Mouse (Mus musculus): ENCODE data around the gene Hsdl1. TPM values are rescaled to one million over a fixed set of nuclear protein-coding genes. Genes with fewer than 3 reads are reported as not detected.

Gene Hsdl1
- total and polyA plus RNA-seq, 2 experiments = 6.1 to 7.8 TPM

- DNase-seq (ENCODE audit: extremely low read depth, low read depth, low spot score) = no peak
- 80% methylated on average over 6 of the region's 6 CpGs for WGBS
- H3K27me3 ChIP-seq (ENCODE audit: control insufficient read depth, insufficient read depth, low read length) = no peaks in the 10 kb centered on the region
- no peak overlapping the region for H3K9ac ChIP-seq (ENCODE audit: low read depth, low read length)
- H3K4me3 ChIP-seq (ENCODE audit: insufficient read depth, low read depth, low read length) = no peak overlapping the region
- H3K27ac ChIP-seq (replicated peaks; ENCODE audit: insufficient read depth, low read depth, low read length) = no peak overlapping the region
- TF ChIP-seq CTCF (IDR thresholded peaks at IDR 0.05; ENCODE audit: low read depth, low read length) (no peak), POLR2A (IDR thresholded peaks at IDR 0.05; ENCODE audit: extremely low read depth, insufficient read depth, low read length) (no peak)
- H3K4me1 ChIP-seq (ENCODE audit: control insufficient read depth, insufficient read depth, low read length) = peaks cover 6% of the 10 kb centered on the region
- H3K36me3 ChIP-seq (ENCODE audit: control insufficient read depth, insufficient read depth, low read length) = no peaks in the 10 kb centered on the region
- H3K79me2 ChIP-seq (ENCODE audit: control insufficient read depth, insufficient read depth, low read length) = no peaks in the 10 kb centered on the region
These were observed 45.3 kb upstream of the Hsdl1 start for GRCm38 (mm10) chr8:119620116-119620840.

DNA sequence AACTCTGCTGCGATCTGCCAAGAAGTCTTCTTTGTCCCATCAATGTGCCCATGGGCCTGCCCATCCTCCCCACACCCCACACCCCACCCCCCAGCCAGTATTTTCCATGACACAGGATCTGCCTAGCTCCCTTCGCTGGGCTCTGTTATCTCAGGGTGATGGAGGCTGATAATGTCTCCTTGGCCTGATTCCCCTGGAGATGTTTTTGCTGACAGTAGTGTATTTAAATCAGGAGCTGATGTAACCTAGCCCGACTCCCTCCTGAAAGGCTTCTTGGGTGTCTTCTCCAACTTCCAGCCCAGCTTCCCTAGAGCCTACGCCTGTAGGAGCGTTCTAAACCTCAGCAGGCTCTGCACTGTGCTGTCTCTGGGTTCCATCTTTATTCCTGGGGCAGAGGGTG lies 43.9 kb upstream of the Hsdl1 start:
- no peaks in the 10 kb centered on the region for H3K36me3 ChIP-seq (ENCODE audit: control insufficient read depth, insufficient read depth, low read length)
- peaks cover 6% of the 10 kb centered on the region for H3K4me1 ChIP-seq (ENCODE audit: control insufficient read depth, insufficient read depth, low read length)
- no peaks in the 10 kb centered on the region for H3K27me3 ChIP-seq (ENCODE audit: control insufficient read depth, insufficient read depth, low read length)
- H3K27ac ChIP-seq (replicated peaks; ENCODE audit: insufficient read depth, low read depth, low read length) = no peak overlapping the region
- DNase-seq (ENCODE audit: extremely low read depth, low read depth, low spot score) = no peak
- no peak for TF ChIP-seq POLR2A (IDR thresholded peaks at IDR 0.05; ENCODE audit: extremely low read depth, insufficient read depth, low read length)
- no peak for TF ChIP-seq CTCF (IDR thresholded peaks at IDR 0.05; ENCODE audit: low read depth, low read length)
- WGBS = 55% methylated on average over 5 of the region's 5 CpGs
- no peaks in the 10 kb centered on the region for H3K79me2 ChIP-seq (ENCODE audit: control insufficient read depth, insufficient read depth, low read length)
- H3K9ac ChIP-seq (ENCODE audit: low read depth, low read length) = no peak overlapping the region
- no peak overlapping the region for H3K4me3 ChIP-seq (ENCODE audit: insufficient read depth, low read depth, low read length)

GRCm38 (mm10) chr8:119617586-119617985 lies 42.6 kb upstream of the Hsdl1 start:
- Histone ChIP-seq H3K4me1 (ENCODE audit: control insufficient read depth, insufficient read depth, low read length) (peaks cover 6% of the 10 kb centered on the region), H3K9ac (ENCODE audit: low read depth, low read length) (peak overlapping the region; percentile 42; the same call in 1 of the 2 replicates), H3K36me3 (ENCODE audit: control insufficient read depth, insufficient read depth, low read length) (no peaks in the 10 kb centered on the region), H3K27me3 (ENCODE audit: control insufficient read depth, insufficient read depth, low read length) (no peaks in the 10 kb centered on the region), H3K4me3 (ENCODE audit: insufficient read depth, low read depth, low read length) (peak overlapping the region; percentile 28; the same call in 1 of the 2 replicates), H3K79me2 (ENCODE audit: control insufficient read depth, insufficient read depth, low read length) (no peaks in the 10 kb centered on the region), H3K27ac (replicated peaks; ENCODE audit: insufficient read depth, low read depth, low read length) (peak overlapping the region; percentile 60)
- 27% methylated on average over 5 of the region's 5 CpGs for WGBS
- TF ChIP-seq POLR2A (IDR thresholded peaks at IDR 0.05; ENCODE audit: extremely low read depth, insufficient read depth, low read length) = no peak
- TF ChIP-seq CTCF (IDR thresholded peaks at IDR 0.05; ENCODE audit: low read depth, low read length) = no peak
- DNase-seq (ENCODE audit: extremely low read depth, low read depth, low spot score) = peak; percentile 97

DNA sequence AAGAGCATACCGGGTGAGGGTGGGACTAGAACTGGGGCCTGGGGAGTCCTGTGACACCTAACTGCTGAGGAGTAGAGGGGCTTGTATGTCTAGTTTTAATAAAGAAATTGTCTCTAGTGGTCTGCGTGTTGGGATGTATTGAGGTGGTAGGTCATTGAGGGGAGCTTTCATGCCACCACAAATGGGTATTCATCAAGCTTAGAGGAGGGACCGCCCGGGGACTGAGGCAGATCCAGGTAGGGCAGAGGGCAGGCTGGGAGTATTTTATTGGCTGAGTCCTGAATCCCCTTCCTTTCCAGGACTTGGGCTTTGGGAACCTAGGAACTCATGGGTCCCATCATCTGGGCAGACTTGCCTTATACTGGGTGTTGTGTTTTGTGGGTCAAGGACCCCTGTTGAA lies 41.8 kb upstream of the Hsdl1 start:
- 87% methylated on average over 4 of the region's 4 CpGs for WGBS
- TF ChIP-seq CTCF (IDR thresholded peaks at IDR 0.05; ENCODE audit: low read depth, low read length) (no peak), POLR2A (IDR thresholded peaks at IDR 0.05; ENCODE audit: extremely low read depth, insufficient read depth, low read length) (no peak)
- Histone ChIP-seq H3K27ac (replicated peaks; ENCODE audit: insufficient read depth, low read depth, low read length) (no peak overlapping the region), H3K36me3 (ENCODE audit: control insufficient read depth, insufficient read depth, low read length) (no peaks in the 10 kb centered on the region), H3K79me2 (ENCODE audit: control insufficient read depth, insufficient read depth, low read length) (no peaks in the 10 kb centered on the region), H3K4me1 (ENCODE audit: control insufficient read depth, insufficient read depth, low read length) (peaks cover 6% of the 10 kb centered on the region), H3K9ac (ENCODE audit: low read depth, low read length) (no peak overlapping the region), H3K27me3 (ENCODE audit: control insufficient read depth, insufficient read depth, low read length) (no peaks in the 10 kb centered on the region), H3K4me3 (ENCODE audit: insufficient read depth, low read depth, low read length) (no peak overlapping the region)
- DNase-seq (ENCODE audit: extremely low read depth, low read depth, low spot score) = peak; percentile 14

DNA sequence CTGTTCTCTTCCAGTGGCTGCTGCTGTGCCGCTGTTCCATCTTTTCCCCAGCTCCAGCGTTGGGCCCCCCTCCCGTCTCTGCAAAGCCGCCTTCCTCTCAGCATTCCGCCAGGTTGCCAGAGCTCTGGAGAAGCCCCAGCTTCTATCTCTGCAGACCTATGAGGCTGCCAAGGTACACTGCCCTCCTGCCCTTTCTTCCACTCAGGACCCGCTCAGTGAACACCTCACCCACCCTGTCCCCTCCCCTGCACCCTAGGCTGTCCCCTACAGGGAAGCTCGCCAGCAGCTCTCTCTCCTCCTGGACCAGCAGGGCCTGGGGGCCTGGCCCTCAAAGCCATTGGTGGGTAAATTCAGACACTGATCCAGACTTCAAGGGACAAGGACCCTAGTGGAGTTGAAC lies 41.4 kb upstream of the Hsdl1 start:
- H3K36me3 ChIP-seq (ENCODE audit: control insufficient read depth, insufficient read depth, low read length) = no peaks in the 10 kb centered on the region
- H3K4me1 ChIP-seq (ENCODE audit: control insufficient read depth, insufficient read depth, low read length) = peaks cover 6% of the 10 kb centered on the region
- WGBS = 77% methylated on average over 7 of the region's 7 CpGs
- H3K4me3 ChIP-seq (ENCODE audit: insufficient read depth, low read depth, low read length) = no peak overlapping the region
- TF ChIP-seq CTCF (IDR thresholded peaks at IDR 0.05; ENCODE audit: low read depth, low read length) (no peak), POLR2A (IDR thresholded peaks at IDR 0.05; ENCODE audit: extremely low read depth, insufficient read depth, low read length) (no peak)
- no peaks in the 10 kb centered on the region for H3K27me3 ChIP-seq (ENCODE audit: control insufficient read depth, insufficient read depth, low read length)
- no peak overlapping the region for H3K9ac ChIP-seq (ENCODE audit: low read depth, low read length)
- H3K27ac ChIP-seq (replicated peaks; ENCODE audit: insufficient read depth, low read depth, low read length) = no peak overlapping the region
- H3K79me2 ChIP-seq (ENCODE audit: control insufficient read depth, insufficient read depth, low read length) = no peaks in the 10 kb centered on the region
- DNase-seq (ENCODE audit: extremely low read depth, low read depth, low spot score) = peak; percentile 25

DNA sequence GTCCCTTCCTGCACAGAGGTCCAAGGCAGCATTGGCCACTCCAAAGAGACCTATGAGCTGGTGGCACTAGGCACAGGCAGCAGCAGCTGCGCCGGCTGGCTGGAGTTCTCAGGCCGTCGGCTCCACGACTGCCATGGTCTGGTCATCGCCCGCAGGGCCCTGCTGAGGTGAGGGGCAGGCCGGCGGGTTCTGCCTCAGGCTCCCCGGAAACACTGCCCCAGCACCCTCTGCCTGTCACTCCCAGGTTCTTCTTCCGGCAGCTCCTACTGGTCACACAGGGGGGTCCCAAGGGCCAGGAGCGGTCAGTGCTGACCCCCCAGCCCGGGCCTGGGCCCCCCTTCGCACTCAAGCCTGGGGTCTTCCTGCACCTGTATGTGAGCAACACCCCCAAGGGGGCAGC lies 40.1 kb upstream of the Hsdl1 start:
- peaks cover 6% of the 10 kb centered on the region for H3K4me1 ChIP-seq (ENCODE audit: control insufficient read depth, insufficient read depth, low read length)
- 80% methylated on average over 14 of the region's 14 CpGs for WGBS
- H3K36me3 ChIP-seq (ENCODE audit: control insufficient read depth, insufficient read depth, low read length) = no peaks in the 10 kb centered on the region
- TF ChIP-seq CTCF (IDR thresholded peaks at IDR 0.05; ENCODE audit: low read depth, low read length) = no peak
- TF ChIP-seq POLR2A (IDR thresholded peaks at IDR 0.05; ENCODE audit: extremely low read depth, insufficient read depth, low read length) = no peak
- H3K9ac ChIP-seq (ENCODE audit: low read depth, low read length) = no peak overlapping the region
- DNase-seq (ENCODE audit: extremely low read depth, low read depth, low spot score) = no peak
- H3K27me3 ChIP-seq (ENCODE audit: control insufficient read depth, insufficient read depth, low read length) = no peaks in the 10 kb centered on the region
- no peak overlapping the region for H3K27ac ChIP-seq (replicated peaks; ENCODE audit: insufficient read depth, low read depth, low read length)
- H3K79me2 ChIP-seq (ENCODE audit: control insufficient read depth, insufficient read depth, low read length) = no peaks in the 10 kb centered on the region
- H3K4me3 ChIP-seq (ENCODE audit: insufficient read depth, low read depth, low read length) = no peak overlapping the region

All from liver, adult 2 months (tissue).